Mouse (Mus musculus) neural tube, embryonic 13.5 days (tissue): ENCODE results near the gene Abt1. TPM values are rescaled to one million over a fixed set of nuclear protein-coding genes. Genes with fewer than 3 reads are reported as not detected.

Source experiments
- ATAC-seq: fragments of 200-750 bp; cut with Nextera tagmentation; 2 replicates; pipeline ENCODE4 v1.8.0; 2017; ENCODE audit warnings: low read depth, mild to moderate bottlenecking, moderate TSS enrichment, moderate library complexity
- H3K27ac ChIP-seq: fragments of 300-500 bp; sonication (generic); replicated peaks from 2 replicates; pipeline ENCODE4 v1.5.1; 2015; ENCODE audit warnings: moderate library complexity, mild to moderate bottlenecking, inconsistent platforms
- H3K27me3 ChIP-seq: fragments of 300-500 bp; sonication (generic); 2 replicates; pipeline ENCODE4 v1.6.1; 2015; ENCODE audit warnings: mild to moderate bottlenecking, inconsistent platforms
- H3K36me3 ChIP-seq: fragments of 300-500 bp; sonication (generic); 2 replicates; pipeline ENCODE4 v1.6.1; 2015; ENCODE audit warnings: mild to moderate bottlenecking, inconsistent platforms
- H3K4me1 ChIP-seq: fragments of 300-500 bp; sonication (generic); replicated peaks from 2 replicates; pipeline ENCODE4 v1.6.1; 2015; ENCODE audit warnings: inconsistent platforms
- H3K4me2 ChIP-seq: fragments of 300-500 bp; sonication (generic); 2 replicates; pipeline ENCODE4 v1.6.1; 2015; ENCODE audit warnings: inconsistent platforms, mild to moderate bottlenecking, moderate library complexity
- H3K4me3 ChIP-seq: fragments of 300-500 bp; sonication (generic); 2 replicates; pipeline ENCODE4 v1.5.1; 2015; ENCODE audit warnings: mild to moderate bottlenecking, inconsistent platforms
- H3K9ac ChIP-seq: fragments of 300-500 bp; sonication (generic); 2 replicates; pipeline ENCODE4 v1.6.1; 2015; ENCODE audit warnings: moderate library complexity, mild to moderate bottlenecking, inconsistent platforms
- H3K9me3 ChIP-seq: fragments of 300-500 bp; sonication (generic); 2 replicates; pipeline ENCODE4 v1.6.1; 2016; ENCODE audit warnings: inconsistent platforms
- WGBS: fragments of 180-500 bp; shearing (Covaris S2); methylation state at CpG from one replicate; pipeline ENCODE4 v1.1.7; 2015; 5-methylcytosine and 5-hydroxymethylcytosine counted together
- polyA plus RNA-seq: library from polyadenylated mRNA; unstranded; fragments of >200 nt; fragmentation: Nextera tagmentation; extraction: Ambion mirVana; gene quantifications from 2 replicates; pipeline ENCODE4 v1.2.1, GENCODE M21; 2015

Abt1 gene
- polyA plus RNA-seq, 1 experiment from 2014 or later, result 9.5 TPM

DNA sequence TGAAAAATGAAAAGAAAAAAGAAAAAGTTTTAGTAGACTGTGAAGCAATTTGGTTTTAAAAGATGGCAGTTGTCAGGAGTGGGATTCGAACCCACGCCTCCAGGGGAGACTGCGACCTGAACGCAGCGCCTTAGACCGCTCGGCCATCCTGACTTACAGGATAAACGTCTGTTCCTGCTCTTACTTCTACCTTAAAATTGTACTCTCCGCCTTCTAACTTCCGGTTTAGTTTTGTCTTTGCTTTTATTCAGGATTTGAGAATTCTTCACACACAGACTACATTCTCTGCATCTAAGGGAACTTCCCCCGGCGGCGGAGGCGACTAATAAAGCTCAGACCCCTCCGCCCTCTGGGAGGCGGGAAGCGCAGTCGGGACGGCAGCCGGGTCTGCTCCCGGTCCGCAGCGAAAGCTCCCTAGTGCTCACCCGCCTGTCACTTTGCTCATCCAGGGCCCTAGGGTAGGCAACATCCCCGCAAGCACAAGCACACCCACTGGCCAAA lies 29.7 kb upstream of the Abt1 start:
- H3K9ac ChIP-seq, result peak overlapping the region; percentile 76
- peak overlapping the region; percentile 54 for H3K4me2 ChIP-seq
- H3K9me3 ChIP-seq, result no peaks in the 10 kb centered on the region
- H3K36me3 ChIP-seq, result no peaks in the 10 kb centered on the region
- ATAC-seq, result peak; percentile 85
- peaks cover 9% of the 10 kb centered on the region for H3K4me1 ChIP-seq
- H3K27ac ChIP-seq, result peak overlapping the region; percentile 80
- WGBS, result under 1% methylated on average over 25 of the region's 25 CpGs
- H3K4me3 ChIP-seq, result peak overlapping the region; percentile 74
- H3K27me3 ChIP-seq, result no peaks in the 10 kb centered on the region

DNA sequence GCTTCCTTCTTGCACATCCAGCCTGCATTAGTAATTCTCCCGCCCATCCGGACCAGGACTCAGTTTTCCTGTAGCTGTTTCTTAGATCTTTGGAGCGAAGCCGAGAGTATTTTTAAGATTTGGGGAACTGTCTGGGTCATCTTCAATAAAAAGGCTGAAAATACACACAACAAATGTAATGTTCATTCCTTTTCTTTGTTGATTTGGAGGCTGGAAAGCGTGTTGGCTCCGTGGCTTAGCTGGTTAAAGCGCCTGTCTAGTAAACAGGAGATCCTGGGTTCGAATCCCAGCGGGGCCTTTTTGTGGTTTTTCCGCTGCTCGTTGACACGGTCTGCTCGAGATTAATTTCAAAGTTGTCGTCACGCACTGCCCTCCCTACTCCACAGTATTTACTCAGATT lies 26.7 kb upstream of the Abt1 start:
- no peaks in the 10 kb centered on the region for H3K9me3 ChIP-seq
- peak overlapping the region; percentile 72 for H3K27ac ChIP-seq
- ATAC-seq, result no peak
- H3K36me3 ChIP-seq, result no peaks in the 10 kb centered on the region
- peak overlapping the region; percentile 67 for H3K9ac ChIP-seq
- peak overlapping the region; percentile 58 for H3K4me2 ChIP-seq
- no peaks in the 10 kb centered on the region for H3K27me3 ChIP-seq
- peaks cover 9% of the 10 kb centered on the region for H3K4me1 ChIP-seq
- peak overlapping the region; percentile 52 for H3K4me3 ChIP-seq
- WGBS, result under 1% methylated on average over 15 of the region's 15 CpGs

DNA sequence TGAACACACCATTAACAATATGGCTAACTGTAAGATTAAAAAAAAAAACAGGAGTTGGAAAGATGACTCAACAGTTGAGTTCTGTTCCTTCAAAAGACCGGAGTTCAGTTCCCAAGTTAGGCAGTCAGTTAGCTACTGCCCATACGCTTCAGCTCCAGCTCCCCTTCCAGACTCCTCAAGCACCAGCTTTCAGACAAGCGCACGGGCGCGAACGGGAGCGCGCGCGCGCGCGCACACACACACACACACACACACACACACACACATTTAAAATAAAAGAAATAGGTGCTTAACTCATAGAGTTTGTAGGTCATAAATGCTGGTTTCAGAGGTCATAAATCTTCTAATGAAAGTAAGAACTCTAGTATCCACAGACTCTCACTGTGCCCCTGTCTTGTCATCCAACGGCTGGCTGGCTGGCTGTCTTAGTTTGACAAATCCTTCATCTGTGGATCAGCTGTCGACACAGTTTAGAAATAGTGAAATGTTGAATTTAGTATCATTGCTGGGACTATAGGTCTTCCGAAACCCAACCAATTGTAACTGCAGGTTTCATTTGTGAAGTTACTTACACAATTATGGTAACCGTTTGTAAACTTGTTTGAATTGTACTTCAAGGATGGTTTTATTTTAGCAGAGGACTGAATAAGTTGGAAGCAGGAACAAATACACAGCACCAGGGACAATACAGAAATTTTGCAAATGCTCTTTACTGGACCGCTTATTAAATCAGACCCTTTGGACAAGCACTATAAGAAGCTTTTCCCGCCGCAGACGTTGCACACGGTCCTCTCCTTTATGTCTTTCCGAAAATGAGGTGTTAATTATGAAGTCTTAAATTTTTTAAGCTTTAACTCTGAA lies 25.8 kb upstream of the Abt1 start:
- H3K9me3 ChIP-seq, result no peaks in the 10 kb centered on the region
- ATAC-seq, result no peak
- no peaks in the 10 kb centered on the region for H3K27me3 ChIP-seq
- peak overlapping the region; percentile 52 for H3K4me3 ChIP-seq
- peak overlapping the region; percentile 58 for H3K4me2 ChIP-seq
- no peak overlapping the region for H3K27ac ChIP-seq
- peak overlapping the region; percentile 67 for H3K9ac ChIP-seq
- WGBS, result under 1% methylated on average over 24 of the region's 24 CpGs
- H3K36me3 ChIP-seq, result no peaks in the 10 kb centered on the region
- peaks cover 14% of the 10 kb centered on the region for H3K4me1 ChIP-seq

DNA sequence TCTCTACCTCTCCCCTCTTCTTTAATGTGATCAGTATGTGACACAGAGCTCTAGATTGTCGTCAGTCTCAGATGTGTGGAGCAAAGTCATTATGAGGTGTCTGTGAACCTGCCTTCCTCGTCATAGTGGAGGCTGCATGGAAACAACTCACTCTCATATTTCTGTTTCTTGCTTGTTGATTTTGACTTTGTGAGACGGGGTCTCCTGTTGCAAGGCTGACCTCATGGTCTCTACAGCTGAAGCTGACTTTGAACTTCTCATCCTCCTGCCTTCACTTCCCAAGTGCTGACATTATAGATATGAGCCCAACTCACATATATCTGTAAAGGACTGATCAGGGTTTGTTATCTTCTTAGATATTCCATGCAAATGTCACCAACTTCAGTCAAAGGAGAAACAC lies 25.1 kb upstream of the Abt1 start:
- H3K36me3 ChIP-seq, result no peaks in the 10 kb centered on the region
- peaks cover 19% of the 10 kb centered on the region for H3K4me1 ChIP-seq
- no peak for ATAC-seq
- H3K9me3 ChIP-seq, result no peaks in the 10 kb centered on the region
- no peak overlapping the region for H3K27ac ChIP-seq
- peak overlapping the region; percentile 52 for H3K4me3 ChIP-seq
- H3K4me2 ChIP-seq, result peak overlapping the region; percentile 58
- H3K27me3 ChIP-seq, result no peaks in the 10 kb centered on the region
- WGBS, result 64% methylated on average over 3 of the region's 3 CpGs
- no peak overlapping the region for H3K9ac ChIP-seq

DNA sequence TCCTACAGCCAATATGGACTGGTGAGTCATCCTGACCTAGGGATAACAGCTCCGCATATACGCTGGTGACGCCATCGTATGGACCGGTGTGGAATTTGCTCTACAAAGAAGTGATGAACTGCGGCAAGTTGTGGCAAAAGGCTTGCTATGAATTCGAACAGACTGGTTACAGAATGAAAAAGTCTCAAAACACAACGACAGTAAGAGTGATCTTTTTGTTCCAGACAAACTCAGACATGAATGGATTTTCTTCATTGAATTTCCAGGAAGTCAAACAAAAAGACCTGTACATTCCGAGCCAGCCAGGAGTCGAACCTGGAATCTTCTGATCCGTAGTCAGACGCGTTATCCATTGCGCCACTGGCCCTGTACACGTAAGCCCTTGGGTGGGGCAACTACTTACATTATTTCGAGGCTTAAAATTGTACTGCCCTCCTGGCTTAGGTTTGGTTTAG lies 22.9 kb upstream of the Abt1 start:
- Histone ChIP-seq H3K36me3 (no peaks in the 10 kb centered on the region), H3K9ac (peak overlapping the region; percentile 71), H3K9me3 (no peaks in the 10 kb centered on the region), H3K4me3 (peak overlapping the region; percentile 68), H3K27me3 (no peaks in the 10 kb centered on the region), H3K4me1 (peaks cover 19% of the 10 kb centered on the region), H3K27ac (peak overlapping the region; percentile 98), H3K4me2 (peak overlapping the region; percentile 69)
- WGBS, result under 1% methylated on average over 16 of the region's 16 CpGs
- peak; percentile 81 for ATAC-seq

DNA sequence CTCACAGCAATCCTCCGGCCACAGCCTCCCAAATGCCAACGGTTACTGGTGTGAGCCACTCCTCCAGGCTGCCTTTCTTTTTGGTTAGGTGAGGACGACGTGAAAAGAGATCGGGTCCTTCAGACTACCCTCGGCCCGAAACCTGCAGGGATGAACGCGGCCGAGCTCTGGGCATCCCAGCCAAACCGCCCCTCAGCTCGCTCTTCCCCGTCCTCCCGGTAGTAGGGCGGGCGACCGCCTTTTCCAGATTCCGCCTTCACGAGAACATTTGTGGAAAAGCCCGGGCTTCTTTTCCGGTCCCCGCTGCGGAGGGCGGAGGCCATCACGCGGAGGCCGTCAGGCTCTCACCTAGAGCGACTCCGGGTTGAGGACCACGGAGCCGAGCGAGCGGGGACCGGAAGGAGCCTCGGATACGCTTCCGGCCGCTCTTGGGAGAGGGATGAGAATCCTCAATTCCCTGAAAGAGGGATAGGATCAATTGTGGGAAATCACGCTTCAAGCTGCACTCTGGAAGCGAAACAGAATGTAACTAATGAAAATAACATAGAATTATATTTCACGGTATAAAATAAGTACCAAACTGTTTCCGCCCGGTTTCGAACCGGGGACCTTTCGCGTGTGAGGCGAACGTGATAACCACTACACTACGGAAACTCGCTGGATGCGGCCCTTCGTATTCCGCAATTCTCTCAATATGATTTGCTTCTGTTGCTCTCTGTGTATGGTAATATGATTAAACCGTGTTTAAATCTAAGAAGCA lies 22.1 kb upstream of the Abt1 start:
- under 1% methylated on average over 55 of the region's 55 CpGs for WGBS
- Histone ChIP-seq H3K27ac (peak overlapping the region; percentile 98), H3K4me3 (peak overlapping the region; percentile 68), H3K4me1 (peaks cover 17% of the 10 kb centered on the region), H3K9me3 (no peaks in the 10 kb centered on the region), H3K4me2 (peak overlapping the region; percentile 69), H3K27me3 (no peaks in the 10 kb centered on the region), H3K36me3 (no peaks in the 10 kb centered on the region), H3K9ac (peak overlapping the region; percentile 88)
- peak; percentile 95 for ATAC-seq

DNA sequence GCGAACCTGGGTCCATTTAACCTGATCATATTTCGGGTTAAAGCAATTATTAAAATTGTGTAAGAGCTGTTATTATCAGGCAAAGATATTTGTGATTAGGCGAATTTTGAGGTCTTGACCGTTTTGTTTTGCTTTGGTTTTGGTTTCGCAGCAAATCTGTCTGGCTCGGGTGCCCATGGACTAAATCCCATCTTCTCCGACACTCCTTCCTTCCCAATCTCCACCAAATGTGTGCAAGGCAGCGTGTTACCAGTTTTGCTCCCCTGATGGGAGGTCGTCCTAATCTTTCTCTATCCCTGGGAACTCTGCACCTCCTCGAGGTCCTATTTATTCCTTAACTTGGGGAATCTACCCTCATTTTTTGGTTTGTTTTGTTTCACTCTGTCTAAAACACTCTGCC lies 21.5 kb upstream of the Abt1 start:
- H3K36me3 ChIP-seq, result no peaks in the 10 kb centered on the region
- H3K4me1 ChIP-seq, result peaks cover 17% of the 10 kb centered on the region
- peak overlapping the region; percentile 98 for H3K27ac ChIP-seq
- WGBS, result 2% methylated on average over 10 of the region's 10 CpGs
- H3K9ac ChIP-seq, result peak overlapping the region; percentile 88
- H3K9me3 ChIP-seq, result no peaks in the 10 kb centered on the region
- peak; percentile 15; the same call in 1 of the 2 replicates for ATAC-seq
- peak overlapping the region; percentile 69 for H3K4me2 ChIP-seq
- H3K4me3 ChIP-seq, result peak overlapping the region; percentile 68
- no peaks in the 10 kb centered on the region for H3K27me3 ChIP-seq

DNA sequence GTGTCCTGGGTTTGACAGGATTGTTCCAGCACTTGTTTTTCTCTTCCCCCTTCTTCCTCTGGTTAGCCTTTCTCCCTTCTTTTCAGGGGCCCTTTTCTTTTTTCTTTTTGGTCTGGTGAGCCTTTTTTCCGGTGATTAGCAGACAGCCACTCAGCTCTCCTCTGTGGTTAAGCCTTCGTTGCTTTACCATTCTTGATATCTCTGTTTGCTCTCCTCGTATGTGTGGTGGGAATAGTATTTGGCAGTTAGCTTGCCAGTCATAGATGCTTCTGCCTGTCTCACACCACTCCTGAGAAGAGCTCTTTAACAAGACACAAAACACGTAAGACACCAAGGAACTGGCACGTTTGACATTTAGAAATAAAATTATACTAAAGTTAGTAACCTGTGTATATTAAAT lies 20.8 kb upstream of the Abt1 start:
- no peak for ATAC-seq
- H3K4me1 ChIP-seq, result peaks cover 17% of the 10 kb centered on the region
- WGBS, result 57% methylated on average over 5 of the region's 5 CpGs
- H3K9ac ChIP-seq, result peak overlapping the region; percentile 88; the same call in 1 of the 2 replicates
- H3K27me3 ChIP-seq, result no peaks in the 10 kb centered on the region
- H3K4me2 ChIP-seq, result peak overlapping the region; percentile 69
- peak overlapping the region; percentile 68 for H3K4me3 ChIP-seq
- no peaks in the 10 kb centered on the region for H3K9me3 ChIP-seq
- peak overlapping the region; percentile 98 for H3K27ac ChIP-seq
- H3K36me3 ChIP-seq, result no peaks in the 10 kb centered on the region

DNA sequence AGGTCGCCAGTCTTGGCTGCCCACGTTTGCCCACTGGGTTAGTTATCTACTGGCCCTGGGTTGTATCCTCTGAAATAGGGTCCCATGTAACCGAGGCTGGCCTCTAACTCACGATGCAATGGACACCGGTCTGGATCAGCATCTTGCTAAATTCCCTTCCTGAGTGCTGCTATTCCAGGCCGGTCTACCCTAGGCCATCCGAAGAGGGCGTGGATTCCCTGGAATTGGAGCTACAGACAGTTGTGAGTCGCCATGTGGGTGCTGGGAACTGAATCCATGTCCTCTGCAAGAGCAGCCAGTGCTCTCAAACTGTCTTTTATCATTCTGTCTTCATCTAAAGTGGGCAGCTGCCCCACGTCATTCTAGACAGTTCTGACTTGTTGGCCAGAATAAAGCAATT lies 16.2 kb upstream of the Abt1 start:
- WGBS, result 65% methylated on average over 10 of the region's 10 CpGs
- Histone ChIP-seq H3K4me2 (no peak overlapping the region), H3K4me1 (peaks cover 15% of the 10 kb centered on the region), H3K27me3 (no peaks in the 10 kb centered on the region), H3K27ac (no peak overlapping the region), H3K9me3 (no peaks in the 10 kb centered on the region), H3K36me3 (no peaks in the 10 kb centered on the region), H3K4me3 (no peak overlapping the region), H3K9ac (no peak overlapping the region)
- no peak for ATAC-seq

DNA sequence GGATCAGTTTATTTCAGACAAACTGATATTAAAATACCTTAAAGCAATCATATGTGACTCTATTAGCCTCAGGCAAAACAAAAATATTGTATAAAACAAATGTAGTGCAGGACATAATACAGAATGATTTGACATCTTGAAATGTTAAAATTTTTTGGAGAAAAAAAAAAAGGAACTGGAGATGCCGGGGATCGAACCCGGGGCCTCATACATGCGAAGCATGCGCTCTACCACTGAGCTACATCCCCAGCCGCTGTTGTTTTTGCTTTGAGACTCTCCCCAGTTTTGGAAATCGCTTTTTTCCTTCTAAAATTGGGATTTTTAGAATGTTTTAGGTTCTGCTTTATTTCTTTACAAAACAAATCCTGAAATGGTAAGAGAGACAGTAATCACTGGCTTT lies 14.9 kb upstream of the Abt1 start:
- peaks cover 5% of the 10 kb centered on the region; the same call in 1 of the 2 replicates for H3K4me1 ChIP-seq
- H3K9ac ChIP-seq, result 0 out of 2 replicates have a peak overlapping the region, but pooled peaks have one; percentile 50
- ATAC-seq, result peak; percentile 69; the same call in 1 of the 2 replicates

DNA sequence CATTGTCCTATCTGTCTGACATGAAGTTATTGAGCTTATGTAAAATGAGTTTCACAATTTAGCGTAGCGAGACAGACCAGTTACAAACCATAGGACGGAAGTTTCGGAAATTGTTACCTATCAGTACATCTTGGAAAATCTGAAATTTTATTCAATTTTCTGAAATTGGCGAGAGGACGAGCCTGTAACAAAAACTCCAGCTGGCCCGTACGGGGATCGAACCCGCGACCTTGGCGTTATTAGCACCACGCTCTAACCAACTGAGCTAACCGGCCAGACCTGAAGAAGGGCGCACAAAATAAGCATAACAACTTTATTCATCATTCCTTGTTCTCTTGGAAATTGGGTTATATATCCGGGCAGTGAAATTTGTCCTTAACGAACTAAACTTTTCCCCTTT lies 14.2 kb upstream of the Abt1 start:
- Histone ChIP-seq H3K4me2 (peak overlapping the region; percentile 65), H3K27me3 (no peaks in the 10 kb centered on the region), H3K4me1 (peaks cover 9% of the 10 kb centered on the region), H3K4me3 (peak overlapping the region; percentile 56), H3K27ac (peak overlapping the region; percentile 34; the same call in 1 of the 2 replicates), H3K9me3 (no peaks in the 10 kb centered on the region), H3K36me3 (no peaks in the 10 kb centered on the region), H3K9ac (peak overlapping the region; percentile 70)
- peak; percentile 90 for ATAC-seq
- under 1% methylated on average over 17 of the region's 17 CpGs for WGBS

More for the DNA sequence above, 14.9 kb upstream of the Abt1 start:
- no peak overlapping the region for H3K27ac ChIP-seq
- peak overlapping the region; percentile 65 for H3K4me2 ChIP-seq
- H3K4me3 ChIP-seq, result peak overlapping the region; percentile 56
- WGBS, result 0% methylated on average over 7 of the region's 7 CpGs
- no peaks in the 10 kb centered on the region for H3K27me3 ChIP-seq
- H3K9me3 ChIP-seq, result no peaks in the 10 kb centered on the region
- H3K36me3 ChIP-seq, result no peaks in the 10 kb centered on the region
